Mouse (Mus musculus) liver, postnatal 0 days (tissue): ENCODE measurements around the gene Krtap4-7. TPM values are rescaled to one million over a fixed set of nuclear protein-coding genes. Genes with fewer than 3 reads are reported as not detected.
"Not testable (repeated sequence)": the region's sequence is repeated elsewhere in the genome, so short reads cannot be mapped to it uniquely, and the experiment has no call there.

Experiments
- ATAC-seq: fragments of 200-750 bp; cut with Nextera tagmentation; 2 replicates; pipeline ENCODE4 v1.8.0; 2017; ENCODE audit warnings: mild to moderate bottlenecking, moderate library complexity
- DNase-seq: peaks from one replicate; pipeline ENCODE4 v3.0.0-alpha.2; 2016
- H3K27ac ChIP-seq: fragments of 300-500 bp; sonication (generic); 2 replicates; pipeline ENCODE4 v1.5.1; 2014; ENCODE audit warnings: antibody characterized with exemption, moderate library complexity, mild to moderate bottlenecking, low read depth
- H3K27me3 ChIP-seq: fragments of 300-500 bp; sonication (generic); 2 replicates; pipeline ENCODE4 v1.6.1; 2014; ENCODE audit warnings: low read length, control low read depth, mixed read lengths; ENCODE audit not compliant: insufficient read depth
- H3K36me3 ChIP-seq: fragments of 300-500 bp; sonication (generic); replicated peaks from 2 replicates; pipeline ENCODE4 v1.6.1; 2014; ENCODE audit warnings: mild to moderate bottlenecking, control low read depth, low read length, moderate library complexity, mixed read lengths; ENCODE audit not compliant: insufficient read depth
- H3K4me1 ChIP-seq: fragments of 300-500 bp; sonication (generic); 2 replicates; pipeline ENCODE4 v1.6.1; 2014; ENCODE audit warnings: antibody characterized with exemption, mild to moderate bottlenecking, control low read depth; ENCODE audit not compliant: insufficient read depth
- H3K4me2 ChIP-seq: fragments of 300-500 bp; sonication (generic); 2 replicates; pipeline ENCODE4 v1.6.1; 2014; ENCODE audit warnings: low read depth, mild to moderate bottlenecking, low read length, moderate library complexity, mixed read lengths
- H3K4me3 ChIP-seq: fragments of 300-500 bp; sonication (generic); 2 replicates; pipeline ENCODE4 v1.5.1; 2014; ENCODE audit warnings: low read depth, low read length
- H3K9ac ChIP-seq: fragments of 300-500 bp; sonication (generic); replicated peaks from 2 replicates; pipeline ENCODE4 v1.6.1; 2014; ENCODE audit warnings: mild to moderate bottlenecking, moderate library complexity
- H3K9me3 ChIP-seq: fragments of 300-500 bp; sonication (generic); 2 replicates; pipeline ENCODE4 v1.6.1; 2016; ENCODE audit warnings: mild to moderate bottlenecking, control low read depth, low read length, mixed read lengths
- CTCF ChIP-seq: sonication (generic); IDR thresholded peaks from 2 replicates; pipeline ENCODE4 v1.5.1; 2016; ENCODE audit warnings: antibody characterized with exemption, low read depth
- EP300 ChIP-seq: IDR thresholded peaks from 2 replicates; pipeline ENCODE4 v1.6.1; 2016; ENCODE audit warnings: antibody characterized with exemption, low read depth, mild to moderate bottlenecking
- WGBS: fragments of 180-500 bp; shearing (Covaris S2); extraction: QIAGEN DNeasy Blood & Tissue Kit; methylation state at CpG from one replicate; pipeline ENCODE4 v1.1.7; 2014; ENCODE audit not compliant: insufficient replicate concordance; 5-methylcytosine and 5-hydroxymethylcytosine counted together
- polyA plus RNA-seq: library from polyadenylated mRNA; unstranded; fragments of >200 nt; fragmentation: Nextera tagmentation; extraction: Ambion mirVana; gene quantifications from 2 replicates; pipeline ENCODE4 v1.2.1, GENCODE M21; 2015

Krtap4-7 gene
- polyA plus RNA-seq, 1 experiment from 2014 or later: not detected

- ATAC-seq: no peak
Observed at GRCm38 (mm10) chr11:99633293-99633692, 10.6 kb downstream of the Krtap4-7 start.

GRCm38 (mm10) chr11:99630890-99631289, 13.0 kb downstream of the Krtap4-7 start:
- Histone ChIP-seq H3K27me3 (no peaks in the 10 kb centered on the region), H3K9me3 (no peaks in the 10 kb centered on the region), H3K36me3 (no peaks in the 10 kb centered on the region), H3K4me1 (no peaks in the 10 kb centered on the region), H3K4me3 (no peak overlapping the region), H3K4me2 (no peak overlapping the region), H3K9ac (no peak overlapping the region), H3K27ac (no peak overlapping the region)
- no peak for TF ChIP-seq EP300
- no peak for TF ChIP-seq CTCF
- no peak for DNase-seq
- no peak for ATAC-seq
- 63% methylated on average over 3 of the region's 3 CpGs for WGBS

More at GRCm38 (mm10) chr11:99633293-99633692, 10.6 kb downstream of the Krtap4-7 start:
- no peak overlapping the region for H3K4me3 ChIP-seq
- TF ChIP-seq EP300: no peak
- no peak for TF ChIP-seq CTCF
- no peaks in the 10 kb centered on the region for H3K4me1 ChIP-seq
- no peak overlapping the region for H3K4me2 ChIP-seq
- H3K9ac ChIP-seq: no peak overlapping the region
- no peaks in the 10 kb centered on the region for H3K27me3 ChIP-seq
- no peak overlapping the region for H3K27ac ChIP-seq
- H3K9me3 ChIP-seq: no peaks in the 10 kb centered on the region
- DNase-seq: no peak
- WGBS: 53% methylated on average over 2 of the region's 2 CpGs
- no peaks in the 10 kb centered on the region for H3K36me3 ChIP-seq

- no peak for ATAC-seq
- WGBS: 70% methylated on average over 4 of the region's 4 CpGs
- TF ChIP-seq CTCF: no peak
- TF ChIP-seq EP300: no peak
- no peak for DNase-seq
- Histone ChIP-seq H3K9ac (no peak within 1 kb of the TSS), H3K4me2 (no peak within 1 kb of the TSS), H3K27ac (no peak within 1 kb of the TSS), H3K36me3 (no peaks in the 10 kb centered on the region), H3K4me3 (no peak within 1 kb of the TSS), H3K4me1 (no peaks in the 10 kb centered on the region), H3K9me3 (no peaks in the 10 kb centered on the region), H3K27me3 (no peaks in the 10 kb centered on the region)
Observed at GRCm38 (mm10) chr11:99628138-99628537, 15.8 kb downstream of the Krtap4-7 start, which contains the start of gene Krtap4-1. Krtap4-1 (minus strand) TSS chr11:99628238.

- H3K4me1 ChIP-seq: no peaks in the 10 kb centered on the region
- ATAC-seq: no peak
- WGBS: 71% methylated on average over 2 of the region's 2 CpGs
Observed at GRCm38 (mm10) chr11:99620335-99620734, 23.6 kb downstream of the Krtap4-7 start, which contains the start of gene Gm11562. Gm11562 (minus strand) TSS chr11:99620435.

GRCm38 (mm10) chr11:99614796-99615363, 29.0 kb downstream of the Krtap4-7 start, which contains the start of gene Krtap2-4:
Krtap2-4 (minus strand) TSS chr11:99614846.
- Histone ChIP-seq H3K9ac (no peak within 1 kb of the TSS), H3K27ac (no peak within 1 kb of the TSS), H3K9me3 (no peaks in the 10 kb centered on the region), H3K4me2 (no peak within 1 kb of the TSS), H3K4me1 (no peaks in the 10 kb centered on the region), H3K36me3 (no peaks in the 10 kb centered on the region), H3K27me3 (no peaks in the 10 kb centered on the region), H3K4me3 (no peak within 1 kb of the TSS)
- ATAC-seq (no peak), DNase-seq (no peak)
- no peak for TF ChIP-seq EP300
- TF ChIP-seq CTCF: no peak
- 61% methylated on average over 3 of the region's 3 CpGs for WGBS

More at GRCm38 (mm10) chr11:99620335-99620734, 23.6 kb downstream of the Krtap4-7 start, which contains the start of gene Gm11562:
- TF ChIP-seq EP300 (no peak), CTCF (no peak)
- Histone ChIP-seq H3K27ac (no peak within 1 kb of the TSS), H3K9me3 (no peaks in the 10 kb centered on the region), H3K4me2 (no peak within 1 kb of the TSS), H3K4me3 (no peak within 1 kb of the TSS), H3K9ac (no peak within 1 kb of the TSS), H3K36me3 (no peaks in the 10 kb centered on the region), H3K27me3 (no peaks in the 10 kb centered on the region)
- DNase-seq: no peak

GRCm38 (mm10) chr11:99610089-99610488, 33.8 kb downstream of the Krtap4-7 start, which contains the start of gene Gm11937:
Gm11937 (minus strand) TSS chr11:99610189.
- not testable (repeated sequence) for H3K36me3 ChIP-seq, H3K9me3 ChIP-seq, H3K27me3 ChIP-seq, H3K4me1 ChIP-seq, H3K4me2 ChIP-seq, ATAC-seq, H3K9ac ChIP-seq, DNase-seq, H3K4me3 ChIP-seq, H3K27ac ChIP-seq
- 64% methylated on average over 1 of the region's 2 CpGs for WGBS
